Mouse (Mus musculus) brain, embryonic 18.5 days (tissue): ENCODE results near the gene Lrrc18.
A peak's percentile ranks its signal among the peaks of the same experiment; 100 is the strongest.

ENCODE experiments used
- DNase-seq: peaks from one replicate; pipeline ENCODE4 v3.0.0-alpha.2; 2012; ENCODE audit warnings: low read depth, low spot score

The Lrrc18 gene

DNA sequence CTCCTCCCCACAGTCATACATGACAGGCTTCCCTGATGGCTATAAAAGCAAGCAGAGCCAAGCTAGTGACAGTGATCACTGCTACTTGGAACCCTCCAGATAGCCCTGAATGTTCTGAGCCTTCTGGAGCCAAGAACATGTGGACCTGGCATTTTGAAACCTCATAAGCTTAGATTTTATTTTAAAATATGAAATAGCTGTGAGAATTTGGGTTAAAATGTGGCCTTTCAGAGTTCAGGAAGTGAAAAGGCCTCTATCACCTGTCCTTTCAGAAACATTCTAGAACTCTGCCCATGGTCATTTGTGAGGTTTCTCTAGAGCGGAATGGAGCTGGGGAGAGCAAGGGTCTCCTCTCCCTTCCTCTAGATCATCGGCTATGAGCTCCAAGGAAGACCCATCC lies at the start of gene Lrrc18:
TSS of gene Lrrc18 (plus strand) at position 301 of the 400 bp plus-strand sequence.
- DNase-seq: no peak

DNA sequence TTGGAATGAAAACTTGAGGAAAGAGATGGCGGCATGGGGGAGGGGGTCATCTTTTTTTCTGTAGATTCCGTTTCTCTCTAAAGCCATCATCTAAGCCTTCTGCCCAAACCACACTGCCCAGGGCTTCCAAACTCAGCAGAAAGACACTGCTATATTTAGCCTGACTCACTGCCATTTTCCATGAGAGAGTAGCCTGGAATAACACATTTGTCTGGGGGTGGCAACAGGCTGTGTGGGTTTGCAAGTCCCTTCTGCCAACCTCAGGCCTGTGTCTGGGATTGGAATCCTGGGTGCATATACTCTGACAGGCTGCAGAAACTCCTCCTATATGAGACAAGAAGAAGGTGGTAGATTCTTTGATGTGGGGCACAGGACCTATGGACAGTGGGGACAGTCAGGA lies 43.7 kb upstream of the Lrrc18 start:
- DNase-seq: no peak

DNA sequence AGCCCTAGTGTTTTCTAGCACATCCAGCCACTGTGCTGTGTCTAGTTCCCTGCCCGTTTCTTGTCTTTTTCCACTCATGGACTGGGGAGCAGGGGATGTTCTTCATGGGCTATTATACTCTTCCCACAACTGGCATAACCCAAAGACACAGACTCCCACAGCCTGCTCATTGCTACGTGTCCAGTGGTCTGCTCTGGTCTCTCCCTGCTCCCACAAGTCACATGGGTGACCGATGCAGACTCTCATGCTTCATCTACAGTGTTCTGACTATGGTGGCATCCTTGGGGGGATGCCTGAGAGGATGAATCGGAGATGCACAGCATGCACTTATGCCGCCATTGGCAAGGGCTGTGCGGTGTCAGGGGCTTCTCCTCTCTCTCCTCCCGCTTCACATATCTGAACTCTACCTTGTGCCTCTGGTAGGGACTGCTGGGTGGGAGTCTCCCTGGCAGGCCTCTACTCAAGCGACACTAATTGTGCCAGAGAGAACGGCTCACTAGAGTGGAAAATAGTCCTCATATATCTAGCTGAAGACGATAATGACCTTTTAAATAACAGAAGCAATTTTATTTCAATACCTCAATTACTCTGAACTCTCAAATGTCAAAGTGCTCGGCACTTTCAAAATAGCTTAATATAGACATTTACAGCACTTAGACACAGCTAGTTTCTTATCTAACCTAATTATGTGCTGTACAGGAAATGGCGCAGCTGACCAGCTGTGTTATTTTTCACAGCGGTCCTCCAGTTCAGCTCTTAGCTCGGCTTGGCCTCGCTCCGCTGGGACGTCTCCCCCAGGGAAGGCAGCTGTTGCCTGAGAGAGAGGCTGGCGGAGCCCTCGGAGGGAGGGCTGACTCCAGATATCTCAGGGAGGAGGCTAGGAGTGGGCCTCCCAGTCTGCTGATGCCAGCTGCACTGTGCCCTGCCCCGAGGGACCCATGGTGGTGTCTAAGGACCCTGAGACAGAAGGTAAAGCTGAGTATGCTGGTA lies 40.6 kb upstream of the Lrrc18 start:
- no peak for DNase-seq

DNA sequence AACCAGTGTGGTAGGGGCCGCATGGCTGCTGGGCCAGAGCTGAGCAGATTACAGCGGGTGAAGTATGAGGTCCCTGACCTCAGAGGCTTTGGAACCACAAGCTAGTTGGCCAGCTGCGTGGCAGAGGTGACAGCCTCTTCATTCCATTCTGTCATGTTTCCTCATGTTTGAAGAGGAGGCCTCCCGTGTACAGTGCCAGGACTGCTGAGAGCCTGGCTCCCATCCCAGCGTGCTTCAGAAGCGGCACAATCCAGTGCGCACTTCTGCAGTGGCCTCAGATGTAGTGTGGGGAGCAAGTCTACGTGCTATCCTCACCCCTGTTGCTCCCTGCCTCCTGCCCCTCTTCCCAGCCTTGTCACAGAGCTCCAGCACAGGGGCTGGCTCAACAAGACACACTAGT lies 34.7 kb upstream of the Lrrc18 start:
- no peak for DNase-seq

DNA sequence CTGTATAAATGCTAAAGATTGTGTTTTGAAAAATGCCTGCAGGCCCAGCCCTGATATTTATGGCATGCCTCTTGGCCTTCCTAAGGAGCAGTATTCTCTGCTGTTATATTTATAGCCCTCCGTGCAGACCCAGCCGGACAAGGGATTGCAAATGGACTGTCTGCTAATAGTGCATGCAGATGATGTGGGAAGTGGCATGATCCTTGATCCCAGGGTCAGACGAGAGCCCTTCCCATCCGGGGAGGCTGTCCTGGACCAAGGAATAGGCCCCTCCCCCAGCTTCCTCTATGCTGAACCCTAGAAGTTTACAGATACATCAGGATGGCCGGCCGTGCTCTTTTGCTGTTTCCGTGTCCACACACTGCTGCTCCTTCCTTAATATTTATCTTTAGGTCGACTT lies 32.5 kb upstream of the Lrrc18 start:
- DNase-seq: no peak

DNA sequence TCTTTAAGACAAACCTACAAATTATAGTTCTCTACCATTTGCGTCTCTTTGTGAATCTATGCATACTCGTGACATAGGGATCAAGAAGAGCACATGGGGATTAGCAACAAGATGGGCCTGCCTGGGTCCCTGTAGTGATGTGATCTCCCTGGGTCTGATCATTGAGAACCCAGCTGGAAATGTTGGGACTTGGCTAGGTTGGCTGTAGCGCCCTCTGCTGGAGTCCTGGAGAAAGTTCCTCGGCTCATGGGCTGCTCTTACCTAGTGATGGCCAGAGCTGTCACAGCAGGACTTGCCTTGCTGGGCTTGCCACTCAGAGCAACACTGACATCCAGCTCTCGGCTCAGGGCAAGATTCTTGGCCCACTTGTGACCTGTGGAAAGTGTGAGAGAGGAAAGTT lies 30.7 kb upstream of the Lrrc18 start:
- DNase-seq: no peak

DNA sequence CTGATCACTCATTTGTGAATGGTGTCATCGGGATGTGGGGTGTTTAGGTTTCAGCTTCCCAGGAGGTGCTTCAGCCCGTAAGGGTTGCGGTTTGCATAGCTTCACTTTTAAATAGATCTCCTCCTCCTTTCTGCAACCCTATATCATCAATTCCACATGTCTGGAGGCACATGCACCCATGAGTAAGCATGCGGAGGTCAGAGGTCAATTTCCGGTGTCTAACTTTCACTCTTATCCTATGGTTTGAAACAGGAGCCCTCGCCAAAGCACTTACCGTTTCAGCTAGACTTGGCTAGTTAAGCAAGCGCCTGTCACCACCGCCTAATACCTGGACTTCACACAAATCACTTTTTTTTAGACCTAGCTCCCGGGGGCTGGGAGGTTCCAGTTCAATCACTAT lies 26.4 kb upstream of the Lrrc18 start:
- DNase-seq: no peak

DNA sequence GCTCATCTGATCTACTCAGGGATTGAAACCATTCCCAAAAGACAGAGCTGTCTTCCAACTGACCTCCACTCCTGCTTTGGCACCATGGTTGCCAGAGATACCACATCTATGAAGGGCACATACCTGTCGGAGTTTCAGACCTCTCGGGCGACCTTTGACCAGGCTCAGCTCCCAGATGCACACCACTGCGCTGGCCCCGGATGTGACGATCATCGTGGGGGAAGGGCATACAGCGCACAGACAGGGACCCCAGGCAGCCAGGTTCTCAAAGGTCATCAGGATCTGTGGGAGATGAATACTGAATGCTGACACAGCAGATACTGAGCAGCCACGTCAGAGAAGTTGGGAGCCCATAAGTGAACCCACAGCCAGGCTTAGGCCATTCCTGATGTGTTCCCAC lies 20.5 kb upstream of the Lrrc18 start:
- DNase-seq: no peak

DNA sequence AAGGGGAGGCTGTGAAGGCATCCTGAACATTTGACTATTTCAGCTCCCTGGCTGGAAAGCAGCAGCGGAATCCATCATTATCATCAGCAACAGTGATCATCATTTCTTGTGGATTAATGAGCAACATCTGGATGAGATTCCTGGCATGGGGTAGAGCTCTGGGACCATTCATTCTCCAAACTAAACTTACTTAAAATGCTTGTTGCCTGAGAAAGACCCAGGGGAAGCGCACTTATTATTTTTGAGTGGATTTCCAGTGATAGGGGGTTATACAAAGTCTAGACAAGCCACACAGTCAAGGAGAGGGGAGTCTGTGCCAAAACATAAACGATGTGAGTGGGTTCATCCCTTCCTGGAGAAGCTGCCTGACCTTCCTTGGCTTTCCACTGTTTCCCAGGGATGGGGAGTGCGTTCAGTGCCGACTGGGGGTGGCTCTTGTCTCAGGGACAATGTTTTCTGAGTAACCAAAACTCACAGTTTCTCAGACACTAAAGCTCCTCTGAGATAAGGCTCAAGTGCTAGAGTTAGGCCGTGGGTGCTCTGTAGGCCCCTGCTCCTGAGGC lies 6.9 kb upstream of the Lrrc18 start:
- no peak for DNase-seq

DNA sequence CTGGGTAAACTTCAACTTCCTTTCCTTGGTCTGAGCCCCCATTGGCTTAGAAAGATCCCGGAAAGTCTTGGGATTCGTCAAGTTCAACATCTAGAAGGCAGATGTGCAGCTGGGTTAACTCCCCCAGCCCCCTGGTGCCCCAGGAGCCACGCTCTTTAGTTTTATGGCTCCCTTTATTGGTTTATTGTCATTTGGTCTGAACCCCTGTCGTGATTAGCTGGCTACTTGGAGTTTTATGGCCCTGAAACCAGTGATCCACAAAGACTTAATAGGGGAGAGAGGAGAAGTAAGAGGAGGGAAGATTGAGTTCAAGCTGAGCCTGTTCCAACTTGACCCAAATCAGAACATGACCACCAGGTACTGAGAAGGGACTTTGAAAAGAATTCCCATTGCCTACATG lies 4.5 kb upstream of the Lrrc18 start:
- no peak for DNase-seq

DNA sequence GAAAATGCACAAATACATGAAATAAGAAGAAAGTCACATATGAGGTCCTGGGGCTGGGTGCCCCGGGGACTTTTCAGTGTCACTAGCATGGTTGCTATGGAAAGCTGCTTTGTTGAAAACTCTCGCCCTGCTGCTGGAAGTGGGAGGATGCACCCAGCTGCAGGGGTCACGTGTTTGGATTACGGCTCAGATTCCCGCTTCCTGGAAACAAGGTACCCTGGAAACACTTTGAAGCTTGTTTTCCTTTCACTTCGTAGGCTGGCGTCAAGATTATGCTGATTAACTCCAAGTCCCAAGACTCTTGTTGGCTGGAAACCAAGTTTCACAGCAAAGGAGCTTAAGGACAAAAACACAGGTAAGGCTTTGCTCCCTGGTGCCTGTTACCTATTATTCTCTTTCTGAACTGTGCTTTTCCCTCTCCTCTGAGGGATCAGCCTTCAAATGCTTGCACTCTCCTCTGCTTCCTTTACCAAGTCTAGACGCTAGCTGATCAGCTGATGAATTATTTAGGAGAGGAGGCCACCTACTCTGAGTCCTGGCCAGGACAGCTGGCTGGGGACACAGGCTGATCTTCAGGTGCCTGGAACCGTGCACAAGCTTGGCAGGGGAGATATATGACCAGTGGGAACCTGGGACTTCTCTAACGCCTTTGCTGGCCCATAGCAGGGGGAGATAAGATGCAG lies 3.9 kb downstream of the Lrrc18 start:
- DNase-seq: peak; percentile 16

DNA sequence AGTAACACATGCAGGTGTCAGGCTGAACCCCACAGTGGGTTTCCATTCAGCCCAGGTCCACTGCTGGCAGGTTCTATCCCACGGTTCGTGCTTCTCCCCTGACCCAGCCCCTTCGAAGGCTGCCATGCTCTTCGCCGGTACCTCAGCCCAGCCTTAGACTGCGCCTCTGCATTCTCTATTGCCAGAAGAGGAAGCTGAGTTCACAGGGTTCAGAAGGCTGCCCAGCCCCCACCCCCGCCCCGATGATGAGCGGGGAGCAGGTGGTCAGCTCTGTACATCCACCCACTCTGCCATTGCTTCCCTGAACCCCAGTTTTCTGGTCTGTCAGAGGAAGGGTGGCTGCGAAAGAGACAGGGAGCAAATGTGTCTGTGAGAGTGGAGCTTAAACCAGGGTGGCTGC lies 8.3 kb downstream of the Lrrc18 start:
- no peak for DNase-seq

DNA sequence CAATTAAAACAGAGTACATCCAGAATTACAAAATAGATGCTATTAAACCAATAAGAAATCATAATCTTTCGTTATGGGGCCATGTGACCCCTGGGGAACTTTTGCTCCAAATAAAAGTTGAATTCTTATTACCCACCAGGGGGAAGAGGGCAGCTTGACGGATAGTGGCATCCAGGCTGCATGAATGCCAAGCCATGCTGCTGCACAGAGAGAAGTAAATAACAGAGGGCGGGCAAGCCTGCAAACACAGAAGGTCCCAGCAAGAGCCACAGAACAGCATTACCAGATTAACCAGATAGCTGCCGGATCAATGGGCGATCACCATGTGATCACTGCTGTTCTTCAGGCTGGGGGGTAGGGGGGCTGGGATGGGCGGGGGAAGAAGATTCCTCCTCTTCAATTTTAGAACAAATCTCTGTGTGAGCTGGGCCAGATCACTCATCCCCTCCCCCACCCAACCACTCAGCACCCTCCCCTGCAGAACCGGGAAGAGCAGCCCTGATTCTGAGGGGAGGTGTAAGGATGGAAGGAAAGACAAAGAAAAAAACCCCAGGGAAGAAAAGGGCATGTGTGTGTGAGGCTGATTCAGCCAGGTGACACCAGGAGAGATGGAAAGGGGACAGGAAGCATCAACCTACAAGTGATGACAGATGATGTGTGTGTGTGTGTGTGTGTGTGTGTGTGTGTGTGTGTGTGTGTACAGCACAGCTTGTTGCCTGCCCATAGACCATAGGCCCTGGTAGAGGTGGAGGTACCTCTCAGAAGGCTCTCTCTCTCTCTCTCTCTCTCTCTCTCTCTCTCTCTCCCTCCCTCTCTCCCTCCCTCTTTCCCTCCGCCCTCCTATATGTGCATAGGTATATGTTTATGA lies 9.2 kb downstream of the Lrrc18 start:
- no peak for DNase-seq

DNA sequence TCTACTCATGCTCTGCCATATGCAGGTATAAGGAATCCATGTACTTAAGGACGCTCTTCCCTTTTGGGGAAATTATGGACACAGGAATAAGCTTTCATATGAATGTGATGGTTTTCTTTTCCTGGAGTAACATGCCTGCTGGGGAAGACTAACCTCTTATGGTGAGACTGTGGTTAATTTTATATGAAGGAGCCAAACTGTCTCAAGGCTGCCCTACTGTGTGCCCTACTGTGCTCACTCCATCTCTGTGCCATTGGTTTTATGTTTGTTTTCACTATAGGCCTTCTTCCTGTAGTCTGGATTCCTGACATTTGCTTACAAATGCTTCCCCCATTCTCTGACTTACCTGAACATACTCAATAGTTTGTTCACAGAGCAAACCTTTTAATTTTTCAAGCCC lies 13.9 kb downstream of the Lrrc18 start:
- DNase-seq: no peak

DNA sequence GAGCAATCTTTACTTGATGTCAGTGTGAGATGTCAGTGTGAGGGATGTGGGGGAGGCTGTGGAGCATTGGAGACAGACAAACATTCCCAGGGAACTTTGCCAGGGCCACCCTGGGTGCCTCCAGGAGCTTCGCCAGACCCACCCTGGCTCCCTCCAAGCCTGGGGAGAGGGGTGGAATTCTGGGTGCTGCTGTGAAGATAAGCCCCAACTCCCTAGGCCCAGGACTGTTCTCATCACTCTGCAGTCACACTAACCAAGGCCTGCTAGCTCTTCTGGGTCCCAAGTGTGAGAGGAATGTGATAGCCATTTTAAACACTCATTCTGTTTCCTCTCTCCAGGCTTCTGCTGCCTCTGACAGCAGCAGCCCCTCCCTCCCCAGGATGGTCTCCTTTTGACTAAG lies 16.5 kb downstream of the Lrrc18 start:
- no peak for DNase-seq

DNA sequence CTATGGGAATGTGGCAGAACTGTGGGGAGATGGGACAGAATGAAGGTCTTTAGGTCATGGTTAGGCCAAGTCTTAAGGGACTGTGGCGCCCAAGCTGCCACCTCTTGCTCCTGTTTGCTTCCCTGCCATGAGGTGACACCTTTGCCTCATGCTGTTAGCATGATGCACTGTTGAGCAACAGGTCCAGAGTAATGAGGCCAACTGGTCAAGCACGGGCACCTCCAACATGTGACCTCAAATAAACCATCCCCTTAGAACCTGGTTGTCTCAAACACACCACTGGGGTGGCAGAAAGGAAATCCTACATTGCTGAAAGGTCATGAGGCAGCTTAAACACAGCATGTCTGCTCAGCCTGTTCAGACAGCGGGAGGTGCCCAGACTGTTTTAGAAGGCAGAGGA lies 27.9 kb downstream of the Lrrc18 start:
- no peak for DNase-seq

DNA sequence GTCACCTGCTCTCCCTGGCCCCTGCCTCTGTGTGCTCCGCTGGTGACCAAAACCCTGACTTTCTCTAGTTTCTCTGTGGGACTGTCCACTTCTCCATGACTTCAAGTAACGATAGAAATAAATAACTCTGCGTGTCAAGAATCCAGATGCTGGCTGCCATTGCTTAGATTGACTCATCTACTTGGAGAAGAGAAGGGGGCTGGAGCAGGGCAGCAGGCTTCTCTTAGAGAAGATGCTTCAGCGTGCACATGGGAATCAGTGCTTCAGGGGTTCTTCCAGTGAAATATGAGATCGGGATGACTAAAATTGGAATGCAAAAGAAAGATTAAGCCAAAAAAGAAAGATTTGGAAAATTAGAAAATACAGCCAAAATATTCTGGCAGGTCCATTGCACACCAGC lies 28.4 kb downstream of the Lrrc18 start:
- no peak for DNase-seq

DNA sequence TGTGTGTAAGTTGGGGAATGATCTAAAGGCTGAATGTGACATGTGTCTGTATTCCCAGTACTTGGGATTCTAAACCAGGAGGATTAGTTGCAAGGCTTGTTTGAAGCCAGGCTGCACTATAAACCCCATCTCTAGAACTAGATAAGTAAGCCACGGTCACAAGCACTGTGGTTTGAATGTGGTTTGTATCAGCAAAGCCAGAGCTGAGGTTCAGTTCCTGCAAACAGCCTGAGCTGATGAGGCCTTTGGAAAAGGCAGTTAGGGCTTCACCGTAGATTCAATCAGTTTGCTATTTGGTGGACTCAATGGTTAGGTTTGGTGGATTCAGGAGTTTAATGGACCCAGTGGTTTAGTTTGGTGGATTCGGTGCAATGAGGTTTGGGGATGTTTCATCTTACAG lies 39.7 kb downstream of the Lrrc18 start:
- DNase-seq: no peak

DNA sequence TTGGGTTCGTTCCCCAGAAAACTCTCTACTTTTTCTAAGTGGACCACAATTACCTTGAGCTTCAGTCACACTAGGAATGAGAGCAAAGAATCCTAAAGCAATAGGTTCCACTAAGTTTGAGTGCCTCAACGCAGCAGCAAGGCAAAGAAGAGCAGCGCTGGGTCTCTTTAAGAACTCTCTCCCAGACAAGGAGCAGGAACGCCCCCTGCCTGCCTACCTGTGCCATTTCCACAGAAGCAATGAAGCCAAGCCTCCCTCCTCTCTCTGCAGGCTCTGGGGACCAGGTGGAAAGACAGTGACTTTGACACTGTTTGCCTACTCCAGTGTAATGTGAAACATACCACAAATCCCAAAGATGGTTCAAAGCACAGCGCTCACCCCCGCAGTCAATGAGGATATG lies 42.2 kb downstream of the Lrrc18 start:
- DNase-seq: no peak

DNA sequence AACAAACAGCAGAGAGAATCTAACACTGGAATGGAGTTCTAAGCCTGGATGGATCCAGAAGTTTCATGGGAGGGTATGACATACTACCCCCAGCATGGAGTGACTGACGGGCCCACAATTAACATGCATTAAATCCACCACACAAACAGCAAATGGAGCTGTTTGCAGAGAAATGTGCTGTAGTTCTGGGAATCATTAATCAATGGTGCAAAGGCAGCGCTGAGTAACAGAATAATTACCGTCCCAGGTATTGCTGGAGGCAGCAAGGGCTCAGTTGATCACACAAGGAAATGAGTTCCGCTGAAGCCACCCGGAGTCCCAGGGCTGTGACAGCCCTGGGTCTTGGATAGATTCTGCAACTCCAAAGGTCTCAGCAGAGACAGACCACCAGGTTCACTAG lies 44.2 kb downstream of the Lrrc18 start:
- no peak for DNase-seq

DNA sequence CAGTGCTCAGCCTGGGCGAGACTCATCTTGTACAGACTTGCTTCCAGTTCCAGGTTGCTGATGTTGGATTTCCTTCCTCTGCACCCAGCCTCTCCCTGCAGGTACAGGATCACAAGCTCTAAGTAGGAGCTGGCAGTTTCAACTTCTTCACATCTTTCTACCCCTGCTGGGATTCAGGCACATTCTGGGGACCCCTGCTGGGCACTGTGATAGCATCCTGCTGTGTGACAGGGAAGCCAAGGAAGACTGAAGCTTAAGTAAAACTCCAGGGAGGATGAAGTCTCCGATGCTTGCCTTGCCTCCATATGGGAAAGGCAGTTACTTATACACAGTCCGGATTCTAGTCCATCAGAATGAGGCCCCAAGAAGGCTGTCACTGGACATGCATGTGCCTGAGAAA lies 45.6 kb downstream of the Lrrc18 start:
- no peak for DNase-seq

DNA sequence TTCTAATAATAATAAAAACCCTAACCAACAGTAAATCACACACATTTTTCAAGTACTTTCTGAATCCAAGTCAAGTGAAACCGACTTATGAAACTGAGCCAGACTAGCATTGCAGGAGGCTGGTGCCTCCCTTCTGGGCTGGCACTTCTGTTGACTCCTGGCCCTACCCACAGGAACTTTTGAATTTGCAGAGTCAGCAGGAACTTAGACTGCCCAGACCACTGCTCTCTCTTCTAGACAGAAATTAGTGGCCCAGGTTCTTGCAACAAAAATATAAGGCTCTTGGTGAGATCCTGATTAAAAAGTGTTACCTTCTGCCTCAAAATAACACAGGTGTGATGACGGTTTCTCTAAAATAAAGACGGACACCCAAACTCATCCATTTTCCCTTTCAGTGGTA lies 54.0 kb downstream of the Lrrc18 start:
- no peak for DNase-seq
